Mouse (Mus musculus) spleen, postnatal 36 days (tissue): ENCODE measurements around the gene Ssu72.

Experiments used
- DNase-seq, 2 experiments: peaks; one replicate each; pipeline ENCODE4 v3.0.0; 2022; ENCODE audit warnings: low spot score in 2 of 2, mixed read lengths in 1 of 2

The Ssu72 gene

DNA sequence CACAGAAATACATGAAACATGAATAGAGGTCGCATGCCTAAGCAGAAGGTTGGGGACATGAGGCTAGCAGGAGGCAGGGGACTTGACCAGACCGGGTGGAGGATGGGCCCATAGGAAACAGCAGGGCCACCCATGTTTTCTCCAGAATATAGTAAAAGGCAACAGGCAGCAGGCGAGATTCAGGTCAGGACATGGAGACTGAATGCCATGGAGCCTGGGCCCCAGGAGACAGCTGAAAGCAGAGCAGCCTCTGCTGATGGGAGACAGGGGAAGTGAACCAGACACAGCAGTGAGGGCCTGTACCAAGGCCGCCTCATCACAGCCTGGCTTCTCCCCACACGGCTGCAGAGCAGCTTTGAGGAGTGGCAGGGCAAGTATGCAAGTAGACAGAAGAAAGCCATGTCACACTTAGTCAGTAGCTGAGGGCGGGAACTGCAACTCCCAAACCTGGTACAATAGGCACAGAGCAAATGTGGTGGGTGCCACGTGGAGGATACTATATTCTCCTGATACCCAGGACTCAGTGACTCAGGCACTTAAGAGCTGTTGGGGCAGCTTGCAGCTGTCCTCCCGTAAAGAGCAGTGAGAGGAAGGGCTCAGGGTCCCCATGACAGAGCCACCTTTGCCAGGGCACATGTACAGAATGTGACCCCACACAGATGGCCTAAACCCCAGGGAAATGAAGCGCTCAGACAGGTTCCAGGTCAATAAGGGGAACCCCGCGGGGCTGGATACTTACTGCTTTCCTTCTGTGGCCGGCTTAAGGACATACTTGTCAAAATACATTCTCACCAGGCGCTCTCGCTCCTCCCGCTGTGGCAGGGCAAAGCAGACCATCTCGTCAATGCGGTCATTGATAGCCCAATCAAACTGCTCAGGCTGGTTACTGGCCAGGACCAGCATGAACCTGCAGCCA lies 42.2 kb downstream of the Ssu72 start:
- no peak for DNase-seq

GRCm38 (mm10) chr4:155757011-155757410 lies 52.4 kb downstream of the Ssu72 start:
- DNase-seq = no peak

DNA sequence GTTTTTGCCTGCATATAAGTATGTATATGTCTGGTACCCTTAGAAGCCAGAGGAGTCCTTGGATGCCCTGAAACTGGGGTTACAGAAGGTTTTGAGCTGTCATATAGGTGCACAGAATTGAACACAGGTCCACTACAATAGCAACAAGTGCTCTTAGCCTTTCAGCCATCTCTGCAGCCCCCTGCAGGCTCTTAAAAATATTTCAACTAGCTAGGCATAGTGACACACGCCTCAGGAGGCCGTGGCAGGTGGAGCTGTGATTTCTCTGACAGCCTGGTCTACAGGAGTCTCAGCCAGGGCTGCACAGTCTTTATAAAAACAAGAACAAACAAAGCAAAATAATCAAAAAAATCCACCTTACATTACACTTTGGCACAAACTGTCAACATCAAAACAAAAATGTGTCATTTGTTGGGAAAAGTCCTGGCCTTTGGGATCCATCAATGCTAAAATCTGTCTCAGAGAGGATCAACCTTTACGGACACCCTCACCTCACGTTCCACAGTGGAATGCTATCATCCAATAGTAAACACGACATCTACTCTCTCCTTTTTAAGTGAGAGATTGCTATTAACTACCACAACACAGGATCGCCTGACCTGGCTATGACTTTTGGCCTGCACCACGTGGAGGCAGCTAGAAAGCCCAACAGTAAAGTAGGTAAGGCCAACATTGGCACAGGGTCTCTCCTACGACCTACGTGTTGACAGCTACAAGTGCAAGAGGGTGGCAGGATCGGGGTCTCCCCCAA lies 55.4 kb downstream of the Ssu72 start:
- peak; percentile 41 to 54 for DNase-seq

- DNase-seq = peak; percentile 94 to 96
Observed at GRCm38 (mm10) chr4:155760613-155761355, 56.2 kb downstream of the Ssu72 start, which contains the start of gene Atad3a. Gene Atad3a (minus strand): TSS chr4:155761093.

- DNase-seq = no peak
Observed at GRCm38 (mm10) chr4:155761356-155762099, 56.9 kb downstream of the Ssu72 start.

- DNase-seq = no peak
Observed at GRCm38 (mm10) chr4:155762357-155762756, 57.8 kb downstream of the Ssu72 start.

- DNase-seq = no peak
Observed at GRCm38 (mm10) chr4:155769496-155769879, 64.9 kb downstream of the Ssu72 start.

- DNase-seq = peak; percentile 78 to 86
Observed at GRCm38 (mm10) chr4:155769880-155770512, 65.4 kb downstream of the Ssu72 start.

- DNase-seq = no peak
Observed at GRCm38 (mm10) chr4:155770626-155771025, 66.0 kb downstream of the Ssu72 start.

GRCm38 (mm10) chr4:155771706-155772105 lies 67.1 kb downstream of the Ssu72 start:
- DNase-seq = no peak

DNA sequence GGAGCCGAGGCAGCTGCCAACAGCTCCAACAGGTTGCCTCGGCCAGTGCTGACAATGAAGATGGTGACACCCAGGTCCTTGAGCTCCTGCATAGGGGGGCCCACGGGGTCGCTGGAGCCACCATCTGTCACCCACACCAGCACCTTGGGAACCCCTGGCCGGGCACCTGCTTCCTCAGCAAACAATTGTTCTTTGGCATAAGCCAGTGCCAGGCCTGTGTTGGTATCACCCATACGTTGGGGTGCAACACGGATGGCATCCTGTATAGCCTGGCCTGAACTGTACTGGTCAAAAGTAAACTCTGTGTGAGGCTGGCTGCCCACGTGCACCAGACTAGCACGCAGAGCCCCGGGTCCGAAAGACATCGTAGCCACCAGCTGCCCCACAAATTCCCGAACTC lies 68.2 kb downstream of the Ssu72 start:
- no peak for DNase-seq

DNA sequence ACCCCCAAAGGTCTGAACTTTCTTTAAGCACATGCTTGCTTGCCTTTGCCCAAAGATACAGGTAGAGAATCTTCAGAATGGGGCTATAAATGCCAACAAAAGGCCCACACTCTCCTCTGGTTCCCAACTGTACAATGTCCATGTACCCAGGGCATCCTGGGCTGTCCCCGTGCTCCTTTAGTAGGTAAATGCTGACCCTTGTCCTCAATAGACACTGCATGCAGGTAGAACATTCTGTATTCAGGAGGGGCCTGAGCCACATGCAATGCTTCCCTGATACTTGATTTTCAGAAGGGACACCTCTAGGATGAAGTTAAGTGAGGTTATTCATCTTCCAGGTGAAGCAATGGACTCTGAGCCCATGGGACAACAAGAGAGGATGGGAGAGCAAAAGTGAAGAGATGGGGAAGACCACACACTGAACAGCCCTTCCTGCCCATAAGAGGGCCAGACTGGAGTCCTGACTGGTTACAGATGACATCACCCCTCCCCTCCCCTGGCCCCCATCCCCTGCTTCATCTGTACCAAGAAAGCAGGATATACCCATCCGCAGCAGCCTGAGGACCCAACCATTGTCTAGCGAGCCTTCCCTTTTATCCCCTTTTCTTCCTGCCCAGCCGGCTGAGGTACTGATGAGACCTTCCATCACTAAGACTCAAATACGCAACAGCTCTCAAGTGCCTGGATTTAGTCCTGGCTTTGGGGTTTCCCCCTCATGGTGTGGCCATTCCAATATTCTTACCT lies 68.9 kb downstream of the Ssu72 start:
- DNase-seq = no peak

- DNase-seq = peak; percentile 79 to 84
Observed at GRCm38 (mm10) chr4:155774280-155774754, 69.7 kb downstream of the Ssu72 start, which contains the start of gene Vwa1. Gene Vwa1 (minus strand): TSS chr4:155774698.

- DNase-seq = peak; percentile 58 to 63
Observed at GRCm38 (mm10) chr4:155774971-155775740, 70.6 kb downstream of the Ssu72 start.

- no peak for DNase-seq
Observed at GRCm38 (mm10) chr4:155775855-155776254, 71.3 kb downstream of the Ssu72 start.

DNA sequence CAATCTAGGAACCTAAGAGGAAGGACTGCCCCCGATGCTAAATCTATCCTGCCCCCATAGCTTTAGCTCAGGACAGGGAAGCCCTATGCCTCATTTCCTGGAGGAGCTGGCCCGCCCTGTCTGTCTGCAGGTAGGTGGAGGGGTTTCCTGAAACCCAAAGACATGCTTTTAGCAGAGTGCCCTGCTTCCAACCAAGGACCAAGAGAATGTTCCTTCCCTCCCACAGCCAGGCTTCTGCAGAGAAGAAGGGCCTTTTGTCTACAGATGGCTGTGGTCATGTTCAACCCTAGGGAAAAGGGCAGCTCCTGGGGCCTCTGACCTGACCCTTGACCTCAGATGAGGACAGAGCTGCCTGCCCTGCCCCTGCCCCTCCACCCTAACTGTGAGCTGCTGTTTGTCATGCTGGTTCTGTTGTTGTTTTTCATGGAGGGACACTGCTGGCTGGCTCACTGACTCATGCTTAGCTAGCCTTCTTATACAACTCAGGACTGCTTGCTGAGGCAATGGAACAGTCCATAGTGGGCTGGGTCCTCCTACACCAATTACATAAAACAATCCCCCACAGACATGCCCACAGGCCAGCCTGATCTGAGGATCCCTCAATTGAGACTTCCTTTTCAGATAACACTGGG lies 72.2 kb downstream of the Ssu72 start:
- no peak for DNase-seq

DNA sequence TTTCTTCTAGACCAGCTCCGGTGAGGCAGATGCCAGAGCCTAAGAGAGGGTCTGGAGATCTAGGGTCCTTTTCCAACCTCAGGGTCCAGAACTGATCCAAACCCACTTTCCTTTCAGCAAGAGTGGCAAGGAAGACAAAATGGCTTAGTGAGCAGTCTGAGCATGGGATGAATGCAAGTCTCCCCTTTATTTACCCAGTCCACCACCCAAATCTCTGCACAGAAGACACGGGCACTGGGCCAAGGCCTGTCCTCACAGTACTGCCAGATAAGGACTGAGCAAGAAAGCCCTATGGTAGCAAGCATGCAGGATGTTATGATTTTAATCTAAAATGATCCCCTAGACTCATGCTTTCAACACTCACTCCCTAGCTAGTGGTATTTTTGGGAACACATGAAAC lies 73.2 kb downstream of the Ssu72 start:
- no peak for DNase-seq

DNA sequence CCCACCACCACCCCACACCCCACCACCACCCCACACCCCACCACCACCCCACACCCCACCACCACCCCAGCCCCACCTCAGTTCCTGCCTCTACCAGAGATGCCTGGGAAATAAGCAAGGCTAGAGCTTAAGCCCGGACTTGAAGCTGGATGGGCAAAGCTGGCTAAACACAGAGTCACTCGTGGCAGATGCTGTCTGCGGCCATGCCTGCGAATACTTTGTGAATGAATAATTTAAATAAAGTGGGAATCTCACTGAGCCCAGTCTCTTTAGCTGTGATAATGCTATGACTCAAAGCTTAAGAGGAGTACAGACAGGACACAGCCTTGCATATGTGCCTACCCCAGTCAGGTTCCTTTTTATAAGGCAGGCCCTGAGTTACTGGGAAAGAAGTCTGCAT lies 74.9 kb downstream of the Ssu72 start:
- DNase-seq = no peak

GRCm38 (mm10) chr4:155780895-155781294 lies 76.3 kb downstream of the Ssu72 start:
- no peak for DNase-seq
